Mouse (Mus musculus): ENCODE measurements around the gene Tmem121b. TPM values are rescaled to one million over a fixed set of nuclear protein-coding genes. Genes with fewer than 3 reads are reported as not detected.

The Tmem121b gene
- polyA plus RNA-seq, 1 experiment from 2014 or later = 0.04 TPM

- Histone ChIP-seq H3K27ac (ENCODE audit: low read length) (no peak overlapping the region), H3K4me2 (replicated peaks; ENCODE audit: low read depth, low read length) (no peak overlapping the region), H3K27me3 (ENCODE audit: insufficient read depth, low read length) (no peaks in the 10 kb centered on the region), H3K4me3 (ENCODE audit: low read length) (no peak overlapping the region), H3K4me1 (ENCODE audit: insufficient read depth, low read length) (peaks cover under 1% of the 10 kb centered on the region; the same call in 1 of the 2 replicates), H3K9ac (replicated peaks; ENCODE audit: low read length) (no peak overlapping the region), H3K9me3 (ENCODE audit: low read length) (no peaks in the 10 kb centered on the region), H3K36me3 (ENCODE audit: insufficient read depth, low read length) (peaks cover 4% of the 10 kb centered on the region; the same call in 1 of the 2 replicates)
- no peak for ATAC-seq (ENCODE audit: low FRiP score, low TSS enrichment)
- WGBS = 82% methylated on average over 5 of the region's 5 CpGs
Observed at GRCm38 (mm10) chr6:120524796-120525195, 31.2 kb upstream of the Tmem121b start.

- H3K4me1 ChIP-seq (ENCODE audit: insufficient read depth, low read length) = no peaks in the 10 kb centered on the region
- no peak overlapping the region for H3K4me3 ChIP-seq (ENCODE audit: low read length)
- H3K9ac ChIP-seq (replicated peaks; ENCODE audit: low read length) = no peak overlapping the region
- peaks cover 4% of the 10 kb centered on the region; the same call in 1 of the 2 replicates for H3K36me3 ChIP-seq (ENCODE audit: insufficient read depth, low read length)
- no peaks in the 10 kb centered on the region for H3K27me3 ChIP-seq (ENCODE audit: insufficient read depth, low read length)
- 82% methylated on average over 5 of the region's 5 CpGs for WGBS
- H3K27ac ChIP-seq (ENCODE audit: low read length) = no peak overlapping the region
- no peak overlapping the region for H3K4me2 ChIP-seq (replicated peaks; ENCODE audit: low read depth, low read length)
- ATAC-seq (ENCODE audit: low FRiP score, low TSS enrichment) = no peak
- no peaks in the 10 kb centered on the region for H3K9me3 ChIP-seq (ENCODE audit: low read length)
Observed at GRCm38 (mm10) chr6:120519647-120520046, 26.0 kb upstream of the Tmem121b start.

- no peak for ATAC-seq (ENCODE audit: low FRiP score, low TSS enrichment)
- WGBS = 95% methylated on average over 5 of the region's 5 CpGs
Observed at GRCm38 (mm10) chr6:120517311-120517710, 23.7 kb upstream of the Tmem121b start.

GRCm38 (mm10) chr6:120516879-120517278 is 23.3 kb upstream of the Tmem121b start:
- ATAC-seq (ENCODE audit: low FRiP score, low TSS enrichment) = no peak
- WGBS = 86% methylated on average over 6 of the region's 6 CpGs
- no peak overlapping the region for H3K27ac ChIP-seq (ENCODE audit: low read length)

More at GRCm38 (mm10) chr6:120517311-120517710, 23.7 kb upstream of the Tmem121b start:
- Histone ChIP-seq H3K9me3 (ENCODE audit: low read length) (no peaks in the 10 kb centered on the region), H3K27ac (ENCODE audit: low read length) (no peak overlapping the region), H3K4me2 (replicated peaks; ENCODE audit: low read depth, low read length) (no peak overlapping the region), H3K36me3 (ENCODE audit: insufficient read depth, low read length) (peaks cover 11% of the 10 kb centered on the region; the same call in 1 of the 2 replicates), H3K4me3 (ENCODE audit: low read length) (no peak overlapping the region), H3K4me1 (ENCODE audit: insufficient read depth, low read length) (no peaks in the 10 kb centered on the region), H3K9ac (replicated peaks; ENCODE audit: low read length) (no peak overlapping the region), H3K27me3 (ENCODE audit: insufficient read depth, low read length) (no peaks in the 10 kb centered on the region)

GRCm38 (mm10) chr6:120516422-120516821 is 22.8 kb upstream of the Tmem121b start:
- WGBS = 88% methylated on average over 4 of the region's 4 CpGs
- H3K27ac ChIP-seq (ENCODE audit: low read length) = no peak overlapping the region
- no peak overlapping the region for H3K4me3 ChIP-seq (ENCODE audit: low read length)
- no peak overlapping the region for H3K9ac ChIP-seq (replicated peaks; ENCODE audit: low read length)
- H3K27me3 ChIP-seq (ENCODE audit: insufficient read depth, low read length) = no peaks in the 10 kb centered on the region
- H3K4me2 ChIP-seq (replicated peaks; ENCODE audit: low read depth, low read length) = no peak overlapping the region
- H3K36me3 ChIP-seq (ENCODE audit: insufficient read depth, low read length) = peaks cover 11% of the 10 kb centered on the region; the same call in 1 of the 2 replicates
- no peaks in the 10 kb centered on the region for H3K9me3 ChIP-seq (ENCODE audit: low read length)
- no peaks in the 10 kb centered on the region for H3K4me1 ChIP-seq (ENCODE audit: insufficient read depth, low read length)
- no peak for ATAC-seq (ENCODE audit: low FRiP score, low TSS enrichment)

More at GRCm38 (mm10) chr6:120516879-120517278, 23.3 kb upstream of the Tmem121b start:
- H3K4me2 ChIP-seq (replicated peaks; ENCODE audit: low read depth, low read length) = no peak overlapping the region
- H3K4me3 ChIP-seq (ENCODE audit: low read length) = no peak overlapping the region
- H3K36me3 ChIP-seq (ENCODE audit: insufficient read depth, low read length) = peaks cover 8% of the 10 kb centered on the region; the same call in 1 of the 2 replicates
- H3K27me3 ChIP-seq (ENCODE audit: insufficient read depth, low read length) = no peaks in the 10 kb centered on the region
- H3K9ac ChIP-seq (replicated peaks; ENCODE audit: low read length) = no peak overlapping the region
- no peaks in the 10 kb centered on the region for H3K4me1 ChIP-seq (ENCODE audit: insufficient read depth, low read length)
- H3K9me3 ChIP-seq (ENCODE audit: low read length) = no peaks in the 10 kb centered on the region

- Histone ChIP-seq H3K4me3 (ENCODE audit: low read length) (no peak overlapping the region), H3K4me1 (ENCODE audit: insufficient read depth, low read length) (no peaks in the 10 kb centered on the region), H3K27me3 (ENCODE audit: insufficient read depth, low read length) (no peaks in the 10 kb centered on the region), H3K27ac (ENCODE audit: low read length) (no peak overlapping the region), H3K9ac (replicated peaks; ENCODE audit: low read length) (no peak overlapping the region), H3K4me2 (replicated peaks; ENCODE audit: low read depth, low read length) (no peak overlapping the region), H3K36me3 (ENCODE audit: insufficient read depth, low read length) (peaks cover 17% of the 10 kb centered on the region; the same call in 1 of the 2 replicates), H3K9me3 (ENCODE audit: low read length) (no peaks in the 10 kb centered on the region)
- ATAC-seq (ENCODE audit: low FRiP score, low TSS enrichment) = no peak
- WGBS = 75% methylated on average over 6 of the region's 6 CpGs
Observed at GRCm38 (mm10) chr6:120511212-120511611, 17.6 kb upstream of the Tmem121b start.

- no peaks in the 10 kb centered on the region for H3K9me3 ChIP-seq (ENCODE audit: low read length)
- H3K9ac ChIP-seq (replicated peaks; ENCODE audit: low read length) = no peak overlapping the region
- no peaks in the 10 kb centered on the region for H3K27me3 ChIP-seq (ENCODE audit: insufficient read depth, low read length)
- H3K4me2 ChIP-seq (replicated peaks; ENCODE audit: low read depth, low read length) = no peak overlapping the region
- H3K4me1 ChIP-seq (ENCODE audit: insufficient read depth, low read length) = no peaks in the 10 kb centered on the region
- WGBS = 80% methylated on average over 8 of the region's 8 CpGs
- no peak overlapping the region for H3K4me3 ChIP-seq (ENCODE audit: low read length)
- ATAC-seq (ENCODE audit: low FRiP score, low TSS enrichment) = no peak
- peaks cover 17% of the 10 kb centered on the region; the same call in 1 of the 2 replicates for H3K36me3 ChIP-seq (ENCODE audit: insufficient read depth, low read length)
- no peak overlapping the region for H3K27ac ChIP-seq (ENCODE audit: low read length)
Observed at GRCm38 (mm10) chr6:120510425-120510824, 16.8 kb upstream of the Tmem121b start.

- 82% methylated on average over 7 of the region's 7 CpGs for WGBS
- Histone ChIP-seq H3K9me3 (ENCODE audit: low read length) (no peaks in the 10 kb centered on the region), H3K27ac (ENCODE audit: low read length) (no peak overlapping the region), H3K4me3 (ENCODE audit: low read length) (no peak overlapping the region), H3K36me3 (ENCODE audit: insufficient read depth, low read length) (peaks cover 17% of the 10 kb centered on the region; the same call in 1 of the 2 replicates), H3K4me2 (replicated peaks; ENCODE audit: low read depth, low read length) (no peak overlapping the region), H3K27me3 (ENCODE audit: insufficient read depth, low read length) (no peaks in the 10 kb centered on the region), H3K9ac (replicated peaks; ENCODE audit: low read length) (no peak overlapping the region), H3K4me1 (ENCODE audit: insufficient read depth, low read length) (no peaks in the 10 kb centered on the region)
- no peak for ATAC-seq (ENCODE audit: low FRiP score, low TSS enrichment)
Observed at GRCm38 (mm10) chr6:120509975-120510374, 16.4 kb upstream of the Tmem121b start.

- Histone ChIP-seq H3K9me3 (ENCODE audit: low read length) (no peaks in the 10 kb centered on the region), H3K36me3 (ENCODE audit: insufficient read depth, low read length) (0 out of 2 replicates have a peak, but pooled peaks cover 14% of the 10 kb centered on the region), H3K4me1 (ENCODE audit: insufficient read depth, low read length) (no peaks in the 10 kb centered on the region), H3K27ac (ENCODE audit: low read length) (no peak overlapping the region), H3K4me3 (ENCODE audit: low read length) (no peak overlapping the region), H3K27me3 (ENCODE audit: insufficient read depth, low read length) (no peaks in the 10 kb centered on the region), H3K4me2 (replicated peaks; ENCODE audit: low read depth, low read length) (no peak overlapping the region), H3K9ac (replicated peaks; ENCODE audit: low read length) (no peak overlapping the region)
- ATAC-seq (ENCODE audit: low FRiP score, low TSS enrichment) = no peak
- 71% methylated on average over 4 of the region's 4 CpGs for WGBS
Observed at GRCm38 (mm10) chr6:120508645-120509044, 15.0 kb upstream of the Tmem121b start.

GRCm38 (mm10) chr6:120505531-120505930 is 11.9 kb upstream of the Tmem121b start:
- no peak overlapping the region for H3K9ac ChIP-seq (replicated peaks; ENCODE audit: low read length)
- H3K4me3 ChIP-seq (ENCODE audit: low read length) = no peak overlapping the region
- H3K27ac ChIP-seq (ENCODE audit: low read length) = no peak overlapping the region
- ATAC-seq (ENCODE audit: low FRiP score, low TSS enrichment) = 0 out of 2 replicates have a peak, but pooled peaks have one; percentile 42
- no peak overlapping the region for H3K4me2 ChIP-seq (replicated peaks; ENCODE audit: low read depth, low read length)
- H3K9me3 ChIP-seq (ENCODE audit: low read length) = peaks cover 2% of the 10 kb centered on the region
- H3K36me3 ChIP-seq (ENCODE audit: insufficient read depth, low read length) = 0 out of 2 replicates have a peak, but pooled peaks cover 5% of the 10 kb centered on the region
- H3K27me3 ChIP-seq (ENCODE audit: insufficient read depth, low read length) = no peaks in the 10 kb centered on the region
- no peaks in the 10 kb centered on the region for H3K4me1 ChIP-seq (ENCODE audit: insufficient read depth, low read length)
- WGBS = 69% methylated on average over 4 of the region's 4 CpGs
